Mouse (Mus musculus): Measurements from ENCODE around the gene Csnk1g2. TPM values are rescaled to one million over a fixed set of nuclear protein-coding genes. Genes with fewer than 3 reads are reported as not detected.

Gene Csnk1g2
- 5.0 and 9.8 TPM in 2 replicates for polyA plus RNA-seq (2015; fragmentation: Nextera tagmentation; extraction: Ambion mirVana)

DNA sequence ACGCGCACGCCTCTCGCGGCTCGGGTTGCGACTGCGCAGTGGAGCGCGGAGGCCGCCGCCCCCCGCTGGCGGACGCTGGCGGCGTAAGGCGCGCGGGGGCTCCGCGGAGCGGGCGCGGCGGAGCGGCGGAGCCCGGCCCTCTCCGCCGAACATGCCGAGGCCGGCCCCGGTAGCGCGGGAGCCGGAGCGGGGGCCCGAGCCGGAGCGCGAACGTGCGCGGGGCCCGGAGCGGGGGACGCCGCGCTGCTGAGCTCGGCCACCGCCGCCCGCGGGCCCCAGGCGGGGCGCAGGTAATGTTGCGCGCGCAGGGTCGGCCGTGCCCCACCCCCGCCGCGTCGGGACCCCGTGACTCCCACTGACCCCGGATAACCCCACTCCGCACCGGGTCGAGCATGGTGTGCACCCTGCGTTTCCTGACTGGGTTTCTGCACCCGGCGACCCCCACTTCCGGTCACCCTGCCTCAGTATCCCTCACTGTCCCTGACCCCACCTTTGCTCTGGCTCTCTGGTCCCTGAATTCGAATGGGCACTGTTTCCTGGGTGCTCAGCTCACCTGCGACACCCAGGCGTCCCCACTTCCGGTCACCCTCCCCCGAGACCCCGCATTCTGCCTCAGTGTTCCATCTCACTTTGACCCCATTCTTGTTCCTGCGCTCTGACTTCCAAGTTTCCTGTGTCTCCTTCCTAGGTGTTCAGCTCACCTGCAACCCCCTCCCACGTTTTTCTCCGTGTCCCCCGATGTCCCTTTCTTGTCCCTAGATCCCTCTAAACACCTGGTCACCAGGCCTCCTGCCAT, at the start of gene Csnk1g2:
Gene Csnk1g2 (plus strand): TSS at position 178 of the 796 bp plus-strand sequence.
- Histone ChIP-seq H3K27ac (ENCODE audit: low read length) (peak within 1 kb of the TSS; percentile 98), H3K9ac (ENCODE audit: low read depth, low read length) (peak within 1 kb of the TSS; percentile 93), H3K4me1 (ENCODE audit: control insufficient read depth, low read depth, low read length) (peaks cover 48% of the 10 kb centered on the region), H3K9me3 (replicated peaks; ENCODE audit: control insufficient read depth, low read length) (no peaks in the 10 kb centered on the region), H3K4me3 (ENCODE audit: low read depth, low read length) (peak within 1 kb of the TSS; percentile 86), H3K36me3 (ENCODE audit: control insufficient read depth, insufficient read depth) (no peaks in the 10 kb centered on the region), H3K27me3 (ENCODE audit: control insufficient read depth, insufficient read depth, low read depth, low read length) (no peaks in the 10 kb centered on the region), H3K4me2 (ENCODE audit: low read depth, low read length) (peak within 1 kb of the TSS; percentile 96)
- under 1% methylated on average over 63 of the region's 85 CpGs for WGBS (ENCODE audit: insufficient replicate concordance)
- ATAC-seq (ENCODE audit: low read depth), result peak; percentile 84

DNA sequence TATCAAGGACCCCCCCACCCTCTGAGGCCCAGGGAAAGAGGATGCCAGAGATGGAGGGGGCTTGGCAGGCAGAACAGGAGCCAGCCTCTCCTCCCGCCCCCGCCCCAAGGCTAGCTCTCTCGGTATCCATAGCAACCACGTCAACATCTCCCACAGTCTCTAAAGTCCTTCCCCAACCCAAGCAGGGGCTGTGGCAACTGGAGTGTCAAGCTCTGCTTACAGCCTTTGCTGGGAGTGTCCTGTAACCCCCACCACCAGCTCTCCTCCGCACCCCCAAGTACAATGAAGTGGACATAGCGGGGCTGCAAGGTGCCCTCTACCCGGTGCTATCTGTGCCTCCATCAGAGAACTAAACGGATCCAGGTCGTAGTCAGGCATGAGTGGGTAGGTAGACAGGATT, 48.7 kb upstream of the Csnk1g2 start:
- peak overlapping the region; percentile 87 for H3K9ac ChIP-seq (ENCODE audit: low read depth, low read length)
- no peaks in the 10 kb centered on the region for H3K9me3 ChIP-seq (replicated peaks; ENCODE audit: control insufficient read depth, low read length)
- H3K36me3 ChIP-seq (ENCODE audit: control insufficient read depth, insufficient read depth), result no peaks in the 10 kb centered on the region
- peak overlapping the region; percentile 85 for H3K4me3 ChIP-seq (ENCODE audit: low read depth, low read length)
- ATAC-seq (ENCODE audit: low read depth), result no peak
- WGBS (ENCODE audit: insufficient replicate concordance), result 50% methylated on average over 8 of the region's 9 CpGs
- peak overlapping the region; percentile 98 for H3K27ac ChIP-seq (ENCODE audit: low read length)
- peak overlapping the region; percentile 96 for H3K4me2 ChIP-seq (ENCODE audit: low read depth, low read length)
- H3K27me3 ChIP-seq (ENCODE audit: control insufficient read depth, insufficient read depth, low read depth, low read length), result no peaks in the 10 kb centered on the region
- peaks cover 78% of the 10 kb centered on the region for H3K4me1 ChIP-seq (ENCODE audit: control insufficient read depth, low read depth, low read length)

DNA sequence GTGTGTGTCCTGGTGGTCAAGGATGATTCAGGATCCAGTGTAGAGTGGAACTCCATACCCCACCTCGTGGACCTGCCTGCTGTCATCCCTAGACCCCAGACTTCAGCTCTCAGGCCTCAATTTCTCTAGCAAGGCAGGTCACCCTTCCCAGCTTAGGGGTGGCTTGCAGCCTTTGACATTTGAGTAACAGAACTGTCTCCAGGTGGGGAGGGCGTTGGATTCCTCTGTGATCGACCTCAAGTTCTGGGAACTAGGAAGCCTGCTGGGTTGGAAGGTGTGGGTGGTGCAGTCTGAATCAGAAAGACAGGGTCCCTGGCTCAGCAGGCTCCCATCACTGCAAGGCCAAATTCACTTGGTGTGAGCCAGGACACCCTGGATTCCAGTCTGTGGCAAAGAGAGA, 47.7 kb upstream of the Csnk1g2 start:
- Histone ChIP-seq H3K9ac (ENCODE audit: low read depth, low read length) (peak overlapping the region; percentile 87), H3K4me1 (ENCODE audit: control insufficient read depth, low read depth, low read length) (peaks cover 80% of the 10 kb centered on the region), H3K27me3 (ENCODE audit: control insufficient read depth, insufficient read depth, low read depth, low read length) (no peaks in the 10 kb centered on the region), H3K27ac (ENCODE audit: low read length) (peak overlapping the region; percentile 98), H3K9me3 (replicated peaks; ENCODE audit: control insufficient read depth, low read length) (no peaks in the 10 kb centered on the region), H3K36me3 (ENCODE audit: control insufficient read depth, insufficient read depth) (no peaks in the 10 kb centered on the region), H3K4me2 (ENCODE audit: low read depth, low read length) (peak overlapping the region; percentile 96), H3K4me3 (ENCODE audit: low read depth, low read length) (peak overlapping the region; percentile 85)
- ATAC-seq (ENCODE audit: low read depth), result no peak
- 70% methylated on average over 3 of the region's 3 CpGs for WGBS (ENCODE audit: insufficient replicate concordance)

DNA sequence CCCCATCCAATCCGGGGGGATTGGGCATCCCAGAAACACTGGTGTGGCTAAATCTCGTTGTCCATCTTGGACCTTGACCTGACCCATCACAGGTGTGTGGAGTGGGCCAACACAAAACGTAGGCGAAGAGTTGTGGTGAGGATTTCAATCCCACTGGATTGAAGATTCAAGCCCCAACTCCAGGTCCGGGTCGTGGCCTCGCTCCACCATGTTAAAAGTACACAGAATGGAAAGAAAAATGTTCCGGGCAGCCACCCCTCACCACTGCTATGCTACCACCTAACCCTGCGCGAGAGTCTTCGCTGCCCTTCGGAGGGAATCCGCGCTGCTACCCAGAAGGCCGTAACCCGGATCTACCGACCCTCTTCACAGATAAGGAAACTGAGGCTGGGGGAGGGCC, 46.7 kb upstream of the Csnk1g2 start:
- Histone ChIP-seq H3K9ac (ENCODE audit: low read depth, low read length) (peak overlapping the region; percentile 87), H3K27me3 (ENCODE audit: control insufficient read depth, insufficient read depth, low read depth, low read length) (no peaks in the 10 kb centered on the region), H3K9me3 (replicated peaks; ENCODE audit: control insufficient read depth, low read length) (no peaks in the 10 kb centered on the region), H3K36me3 (ENCODE audit: control insufficient read depth, insufficient read depth) (no peaks in the 10 kb centered on the region), H3K4me3 (ENCODE audit: low read depth, low read length) (peak overlapping the region; percentile 85), H3K4me1 (ENCODE audit: control insufficient read depth, low read depth, low read length) (peaks cover 72% of the 10 kb centered on the region), H3K27ac (ENCODE audit: low read length) (peak overlapping the region; percentile 98), H3K4me2 (ENCODE audit: low read depth, low read length) (peak overlapping the region; percentile 96)
- ATAC-seq (ENCODE audit: low read depth), result no peak
- 5% methylated on average over 17 of the region's 17 CpGs for WGBS (ENCODE audit: insufficient replicate concordance)

DNA sequence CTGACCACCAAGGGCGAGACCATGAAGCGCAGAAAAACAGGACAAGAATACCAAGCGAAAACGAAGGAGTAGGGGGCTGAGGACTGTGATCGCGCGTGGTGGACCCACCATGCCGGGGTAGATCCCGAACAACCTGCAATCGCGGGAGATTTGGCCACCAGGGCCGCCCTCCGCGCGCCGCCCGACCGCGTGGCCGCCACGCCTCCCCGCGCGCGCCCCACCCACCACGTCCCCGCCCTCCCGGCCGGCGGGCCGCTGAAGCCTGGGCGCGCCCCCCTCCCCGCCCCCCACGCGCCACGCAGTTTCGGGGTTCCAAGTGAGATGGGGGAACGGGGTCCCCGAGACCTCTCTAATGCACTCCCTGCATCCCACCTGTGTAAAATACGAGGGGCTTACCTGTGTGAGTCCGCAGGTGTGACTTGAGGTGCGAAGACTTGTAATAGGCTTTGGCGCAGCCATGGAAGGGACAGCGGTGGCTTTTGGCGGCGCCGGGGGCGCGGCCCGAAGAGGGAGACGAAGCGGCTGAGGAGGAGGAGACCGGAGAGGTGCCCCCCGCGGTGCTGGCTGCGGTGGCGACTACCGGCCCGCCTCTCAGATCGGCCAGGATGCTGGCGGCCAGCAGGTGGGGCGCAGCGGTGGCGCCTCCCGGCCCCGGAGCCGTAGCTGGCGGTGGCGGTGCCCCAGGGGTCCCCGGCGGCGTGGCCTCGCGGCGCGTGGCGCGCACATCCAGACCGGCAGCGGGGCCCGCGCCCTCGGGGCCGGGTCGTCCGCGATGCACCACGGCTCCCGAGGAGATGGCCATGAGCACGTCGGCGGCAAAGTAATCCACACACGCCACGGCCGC, 46.1 kb upstream of the Csnk1g2 start:
- peaks cover 65% of the 10 kb centered on the region for H3K4me1 ChIP-seq (ENCODE audit: control insufficient read depth, low read depth, low read length)
- peak overlapping the region; percentile 98 for H3K27ac ChIP-seq (ENCODE audit: low read length)
- WGBS (ENCODE audit: insufficient replicate concordance), result under 1% methylated on average over 85 of the region's 96 CpGs
- ATAC-seq (ENCODE audit: low read depth), result peak; percentile 8; the same call in 1 of the 2 replicates
- no peaks in the 10 kb centered on the region for H3K27me3 ChIP-seq (ENCODE audit: control insufficient read depth, insufficient read depth, low read depth, low read length)
- H3K4me3 ChIP-seq (ENCODE audit: low read depth, low read length), result peak overlapping the region; percentile 85
- H3K36me3 ChIP-seq (ENCODE audit: control insufficient read depth, insufficient read depth), result no peaks in the 10 kb centered on the region
- no peaks in the 10 kb centered on the region for H3K9me3 ChIP-seq (replicated peaks; ENCODE audit: control insufficient read depth, low read length)
- peak overlapping the region; percentile 96 for H3K4me2 ChIP-seq (ENCODE audit: low read depth, low read length)
- peak overlapping the region; percentile 87 for H3K9ac ChIP-seq (ENCODE audit: low read depth, low read length)

DNA sequence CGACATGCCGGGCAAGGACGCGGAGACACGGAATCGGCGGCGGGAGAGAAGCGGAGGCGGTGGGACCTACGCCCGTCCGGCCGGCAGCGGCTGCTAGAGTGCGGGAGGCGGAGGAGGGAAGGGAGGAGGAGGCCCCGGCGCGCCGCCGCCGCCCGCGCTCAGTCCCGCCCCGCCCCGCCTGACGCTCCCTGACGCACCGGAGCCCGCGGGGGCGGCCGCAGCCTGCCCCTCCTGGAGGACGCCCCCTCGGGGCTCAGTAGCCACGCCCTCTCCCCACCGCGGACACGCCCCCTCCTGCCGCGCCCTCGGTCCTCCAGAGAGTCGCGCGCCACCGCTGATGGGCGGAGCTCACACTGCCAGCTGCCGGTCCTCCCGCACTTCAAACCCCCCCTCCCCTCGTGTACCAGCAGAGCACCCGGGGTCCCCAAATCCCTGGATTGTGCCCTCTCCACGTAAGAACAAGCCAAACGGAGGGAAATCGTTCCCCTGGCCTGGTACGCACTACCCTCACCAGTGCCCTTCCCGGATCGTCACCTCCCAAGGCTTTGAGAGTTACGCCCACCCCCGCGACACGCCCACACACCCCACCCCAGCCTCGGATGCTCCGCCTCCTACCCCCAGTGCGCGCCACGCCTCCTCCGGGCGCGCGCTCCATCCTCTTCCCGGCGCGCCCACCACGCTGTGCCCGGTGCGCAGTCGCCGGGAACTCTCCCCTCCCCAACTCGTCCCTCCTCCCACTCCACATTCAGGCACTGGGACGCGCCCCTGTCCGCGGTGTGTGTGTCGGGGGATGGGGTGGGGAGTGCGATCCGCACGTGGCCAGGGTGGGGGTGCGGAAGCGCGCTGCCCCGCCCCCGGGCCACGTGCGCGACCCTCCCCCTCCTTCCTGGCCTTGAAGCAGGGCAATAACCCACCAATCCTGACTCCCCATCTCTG, 45.2 kb upstream of the Csnk1g2 start, which contains the start of gene Klf16:
Gene Klf16 (minus strand): TSS at position 127 of the 936 bp plus-strand sequence.
- peaks cover 56% of the 10 kb centered on the region for H3K4me1 ChIP-seq (ENCODE audit: control insufficient read depth, low read depth, low read length)
- peak within 1 kb of the TSS; percentile 96 for H3K4me2 ChIP-seq (ENCODE audit: low read depth, low read length)
- no peaks in the 10 kb centered on the region for H3K27me3 ChIP-seq (ENCODE audit: control insufficient read depth, insufficient read depth, low read depth, low read length)
- WGBS (ENCODE audit: insufficient replicate concordance), result under 1% methylated on average over 74 of the region's 97 CpGs
- peak within 1 kb of the TSS; percentile 98 for H3K27ac ChIP-seq (ENCODE audit: low read length)
- ATAC-seq (ENCODE audit: low read depth), result peak; percentile 74
- no peaks in the 10 kb centered on the region for H3K36me3 ChIP-seq (ENCODE audit: control insufficient read depth, insufficient read depth)
- H3K9ac ChIP-seq (ENCODE audit: low read depth, low read length), result peak within 1 kb of the TSS; percentile 87
- H3K9me3 ChIP-seq (replicated peaks; ENCODE audit: control insufficient read depth, low read length), result no peaks in the 10 kb centered on the region
- H3K4me3 ChIP-seq (ENCODE audit: low read depth, low read length), result peak within 1 kb of the TSS; percentile 85

DNA sequence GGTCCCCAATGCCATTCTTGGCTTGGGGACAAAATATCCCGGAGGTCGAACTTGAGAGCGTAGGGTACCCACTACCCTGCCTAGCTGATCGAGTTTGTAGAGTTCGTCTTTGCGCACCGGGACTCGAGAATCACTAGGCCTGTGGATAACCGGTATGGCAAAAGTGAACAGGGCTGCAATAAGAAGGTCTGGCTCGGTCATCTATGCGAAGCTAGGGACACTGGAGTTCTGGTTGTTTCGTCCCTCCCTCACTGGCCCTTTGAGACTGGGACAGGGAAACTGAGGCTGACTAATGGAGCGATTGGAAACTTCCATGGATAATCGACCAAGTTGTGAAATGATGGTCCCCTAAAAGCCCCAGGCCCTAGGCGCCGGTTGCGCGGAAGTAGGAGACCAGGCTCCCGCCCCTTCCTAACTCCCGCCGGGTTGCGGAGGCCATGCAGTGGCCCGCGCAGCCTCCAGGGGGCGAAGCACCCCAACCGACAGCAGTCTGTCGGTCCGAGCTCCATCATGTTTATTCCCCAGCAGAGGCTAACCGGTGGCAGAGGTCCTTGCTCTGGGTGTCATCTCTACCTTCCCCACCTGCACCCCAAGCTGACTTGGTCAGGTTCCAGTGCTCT, 44.4 kb upstream of the Csnk1g2 start:
- Histone ChIP-seq H3K9me3 (replicated peaks; ENCODE audit: control insufficient read depth, low read length) (no peaks in the 10 kb centered on the region), H3K4me1 (ENCODE audit: control insufficient read depth, low read depth, low read length) (peaks cover 50% of the 10 kb centered on the region), H3K27ac (ENCODE audit: low read length) (peak overlapping the region; percentile 98), H3K9ac (ENCODE audit: low read depth, low read length) (peak overlapping the region; percentile 60), H3K27me3 (ENCODE audit: control insufficient read depth, insufficient read depth, low read depth, low read length) (no peaks in the 10 kb centered on the region), H3K4me2 (ENCODE audit: low read depth, low read length) (peak overlapping the region; percentile 96), H3K4me3 (ENCODE audit: low read depth, low read length) (peak overlapping the region; percentile 85), H3K36me3 (ENCODE audit: control insufficient read depth, insufficient read depth) (0 out of 2 replicates have a peak, but pooled peaks cover under 1% of the 10 kb centered on the region)
- under 1% methylated on average over 29 of the region's 29 CpGs for WGBS (ENCODE audit: insufficient replicate concordance)
- peak; percentile 47 for ATAC-seq (ENCODE audit: low read depth)

DNA sequence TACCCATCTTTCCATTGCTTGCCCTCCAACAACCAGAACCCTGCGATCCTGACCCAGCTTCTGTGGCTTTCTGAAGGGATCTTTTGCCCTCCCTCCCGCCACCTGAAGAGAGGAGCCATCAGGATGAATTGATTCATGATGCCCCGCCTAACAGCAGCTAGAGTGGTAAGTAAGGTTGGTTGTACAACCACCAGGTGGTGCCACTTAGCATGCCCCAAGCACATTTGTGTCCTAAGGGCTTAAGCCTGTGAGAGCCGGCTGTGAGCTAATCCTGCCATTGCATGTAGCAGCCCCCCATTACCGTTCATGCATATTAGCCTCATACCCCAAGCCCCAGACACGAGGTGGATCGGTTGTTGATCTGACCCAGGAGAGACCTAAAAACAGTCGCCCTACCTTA, 43.7 kb upstream of the Csnk1g2 start:
- peak overlapping the region; percentile 85 for H3K4me3 ChIP-seq (ENCODE audit: low read depth, low read length)
- 6% methylated on average over 8 of the region's 8 CpGs for WGBS (ENCODE audit: insufficient replicate concordance)

More for the DNA sequence above, 43.7 kb upstream of the Csnk1g2 start:
- peak overlapping the region; percentile 96 for H3K4me2 ChIP-seq (ENCODE audit: low read depth, low read length)
- H3K36me3 ChIP-seq (ENCODE audit: control insufficient read depth, insufficient read depth), result peaks cover 5% of the 10 kb centered on the region; the same call in 1 of the 2 replicates
- no peaks in the 10 kb centered on the region for H3K27me3 ChIP-seq (ENCODE audit: control insufficient read depth, insufficient read depth, low read depth, low read length)
- H3K9me3 ChIP-seq (replicated peaks; ENCODE audit: control insufficient read depth, low read length), result no peaks in the 10 kb centered on the region
- peak overlapping the region; percentile 98 for H3K27ac ChIP-seq (ENCODE audit: low read length)
- ATAC-seq (ENCODE audit: low read depth), result peak; percentile 25
- peaks cover 46% of the 10 kb centered on the region for H3K4me1 ChIP-seq (ENCODE audit: control insufficient read depth, low read depth, low read length)
- H3K9ac ChIP-seq (ENCODE audit: low read depth, low read length), result peak overlapping the region; percentile 60

Data from liver, embryonic 16.5 days (tissue).